Mouse (Mus musculus) cerebellum, postnatal 36 days (tissue): ENCODE results near the gene Aff3.
A peak's percentile ranks its signal among the peaks of the same experiment; 100 is the strongest.

ENCODE experiments used
- DNase-seq, 2 experiments: peaks; one replicate each; pipeline ENCODE4 v3.0.0; 2021 to 2022; ENCODE audit warnings: mixed read lengths in 2 of 2

Aff3 gene

DNA sequence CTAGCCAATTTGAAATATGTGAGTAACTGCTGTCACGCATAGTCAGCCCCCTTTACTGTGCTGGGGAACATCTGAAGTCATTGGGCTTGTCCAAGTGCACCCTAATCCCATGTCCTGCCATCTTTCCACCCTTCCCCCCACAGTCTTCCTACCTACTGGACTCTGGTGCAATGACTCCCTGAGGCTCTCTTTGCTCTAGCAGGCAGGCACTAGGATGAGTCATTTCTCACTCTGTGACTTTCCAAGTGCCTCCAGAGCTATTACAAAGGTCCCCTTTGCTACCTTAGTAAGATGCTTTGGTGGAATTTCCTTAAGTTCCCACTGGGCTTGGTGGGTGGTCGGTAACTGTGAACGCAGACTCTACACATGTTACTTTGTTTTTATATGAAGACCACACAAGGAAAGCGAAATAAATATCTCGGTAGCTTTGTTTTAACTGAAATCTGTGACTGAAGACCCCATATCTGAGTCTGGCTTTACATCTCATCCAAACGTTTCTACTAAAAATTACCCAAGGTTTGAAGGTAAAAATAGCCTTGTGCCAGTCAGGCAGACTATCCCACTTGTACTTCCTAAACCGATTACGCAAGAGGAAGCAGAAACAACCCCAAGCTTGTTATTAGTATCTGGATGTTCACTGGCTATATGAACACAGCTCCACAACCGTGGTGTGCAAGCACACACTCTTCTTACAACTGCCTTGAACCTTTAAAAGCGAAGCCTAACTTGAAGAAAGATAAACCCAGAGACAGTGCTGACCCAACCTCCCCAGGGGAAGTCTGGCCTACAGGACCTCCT lies 405.0 kb downstream of the Aff3 start:
- DNase-seq = no peak

DNA sequence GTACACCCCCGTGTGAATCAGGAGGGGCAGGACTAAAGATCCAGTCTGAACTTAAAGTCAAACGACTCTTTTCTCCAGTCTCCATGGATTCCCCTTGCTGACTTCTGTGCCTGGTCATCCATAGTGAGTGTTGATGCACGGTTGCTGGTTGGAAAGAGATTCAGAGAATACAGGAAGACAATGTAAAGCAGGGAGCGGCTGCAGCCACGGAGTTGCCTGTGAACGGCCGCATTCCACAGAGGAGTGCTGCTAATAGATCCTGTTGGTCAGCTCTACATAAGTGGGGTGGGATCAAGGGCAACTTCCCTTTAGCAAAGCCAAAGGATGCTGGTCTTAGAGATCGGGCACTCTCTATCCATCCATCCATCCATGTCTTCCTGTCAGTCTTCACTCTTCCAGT lies 410.3 kb downstream of the Aff3 start:
- DNase-seq = no peak

DNA sequence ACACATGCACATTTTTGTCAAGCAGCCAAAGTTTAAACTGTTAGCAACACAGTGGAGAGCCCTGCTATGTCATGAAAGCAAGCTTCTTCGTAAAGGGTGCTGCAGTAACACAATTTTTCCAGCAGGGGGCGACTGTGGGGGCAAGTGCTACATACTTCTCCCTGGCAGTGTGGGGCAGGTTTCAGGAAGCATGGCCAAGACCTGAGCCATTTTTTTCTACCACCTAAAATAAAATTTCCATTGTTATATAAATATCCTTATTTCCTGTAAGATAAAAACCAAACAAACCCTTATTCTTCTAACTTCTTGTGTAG lies 412.0 kb downstream of the Aff3 start:
- peak; percentile 15 to 32 for DNase-seq

DNA sequence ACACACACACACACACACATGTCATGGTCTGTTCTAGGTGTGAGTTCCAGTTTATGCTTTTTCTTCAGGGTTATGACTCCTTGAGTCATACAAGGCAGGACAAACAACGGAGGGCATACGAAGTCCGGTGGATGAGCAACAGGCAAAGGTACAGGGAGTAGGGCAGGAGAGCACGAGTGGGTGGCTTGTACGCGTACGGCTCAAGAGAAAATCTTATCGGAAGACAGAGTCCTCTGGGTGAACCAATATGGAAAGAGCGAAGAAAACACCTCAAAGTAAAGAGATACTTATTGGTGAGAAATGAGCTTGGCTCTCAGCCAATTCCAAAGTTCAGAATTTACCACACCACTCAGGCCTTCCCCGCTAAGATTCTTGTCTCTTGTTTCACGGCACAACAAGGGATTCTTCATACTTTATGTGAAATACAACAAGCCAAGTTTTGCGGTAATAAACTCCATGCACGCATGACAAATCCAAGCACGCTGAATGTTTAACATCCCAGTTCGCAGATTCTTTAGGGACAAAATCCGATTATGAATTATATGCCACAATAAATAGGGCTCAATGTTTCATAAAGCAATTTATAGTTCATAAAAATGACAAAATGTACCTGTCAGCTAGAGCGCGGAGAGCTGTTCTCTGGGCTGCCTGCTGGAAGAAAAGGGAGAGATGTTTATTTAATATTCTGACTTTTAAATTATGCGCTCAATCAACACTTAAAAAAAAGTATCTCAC lies 412.6 kb downstream of the Aff3 start:
- no peak for DNase-seq

DNA sequence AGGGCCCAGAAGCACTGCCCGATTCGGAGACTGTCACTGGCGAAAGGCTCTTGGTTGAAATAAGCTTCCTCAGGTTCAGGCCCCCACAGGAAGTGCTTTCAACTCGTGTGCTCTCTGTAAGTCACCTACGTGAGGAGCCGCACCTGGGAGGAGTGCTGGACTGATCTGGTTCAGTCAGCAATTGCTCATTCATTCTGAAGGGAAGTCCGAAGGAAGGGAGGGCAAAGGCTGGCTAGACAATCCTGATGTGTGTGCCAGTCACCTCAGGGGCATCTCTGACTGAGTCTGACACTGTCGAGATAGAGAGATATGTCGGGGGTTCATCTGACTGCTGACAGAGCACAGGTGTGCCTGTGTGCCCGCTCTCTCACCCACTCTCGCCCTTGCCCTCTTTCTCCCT lies 413.3 kb downstream of the Aff3 start:
- no peak for DNase-seq

DNA sequence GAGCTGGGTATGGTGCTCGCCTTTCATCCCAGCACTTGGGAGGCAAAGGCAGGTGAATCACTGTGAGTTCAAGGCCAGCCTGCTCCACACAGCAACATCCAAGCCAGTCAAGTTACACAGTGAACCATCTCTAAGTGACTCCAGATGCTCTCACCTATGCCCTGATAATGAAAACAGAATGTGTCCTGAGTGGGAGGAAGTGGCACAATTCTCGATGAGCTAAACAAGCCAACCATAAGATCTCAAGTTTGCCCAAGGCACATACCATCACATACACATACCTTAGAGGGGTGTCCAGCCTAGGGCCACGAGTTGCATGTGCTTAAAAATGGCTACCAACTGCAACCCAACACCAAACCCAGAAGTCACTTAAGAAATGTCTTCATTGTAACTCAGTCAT lies 414.5 kb downstream of the Aff3 start:
- no peak for DNase-seq

DNA sequence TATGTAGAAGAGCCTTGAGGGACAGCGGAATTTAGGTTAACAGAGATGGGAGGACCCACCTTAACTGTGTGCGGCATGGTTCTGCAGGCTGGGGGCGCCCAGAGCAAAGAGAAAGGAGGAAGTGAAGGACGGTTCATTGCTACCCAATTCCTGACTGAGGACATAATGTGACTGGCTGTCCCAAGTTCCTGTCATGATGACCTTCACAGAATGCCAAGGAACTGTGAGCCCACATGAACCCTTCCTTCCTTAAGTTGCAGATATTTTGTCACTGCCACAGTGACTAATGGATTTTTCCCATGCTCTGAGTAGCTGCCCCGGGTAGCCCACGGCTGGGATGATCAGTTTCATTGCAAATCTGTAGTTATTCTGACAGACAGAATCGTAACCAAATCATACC lies 415.2 kb downstream of the Aff3 start:
- DNase-seq = no peak

DNA sequence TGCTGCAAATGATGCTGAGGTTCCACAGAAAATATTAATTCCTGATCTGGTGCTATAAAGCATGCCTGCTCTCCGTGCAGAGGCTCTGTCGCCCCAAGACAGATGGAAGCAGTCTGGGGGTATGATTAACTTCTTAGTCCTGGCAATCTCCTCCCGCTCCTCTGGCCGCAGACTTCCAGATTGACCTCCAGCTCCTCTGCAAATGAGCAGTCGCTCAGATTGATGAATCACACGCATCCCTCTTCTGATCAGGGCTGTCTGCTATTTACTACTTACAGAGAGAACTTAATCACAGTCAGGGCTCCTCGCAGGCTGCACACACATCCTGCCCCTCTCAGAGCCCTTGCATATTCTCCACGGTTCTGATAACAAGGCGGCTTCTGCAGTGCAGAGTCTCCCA lies 416.7 kb downstream of the Aff3 start:
- no peak for DNase-seq

DNA sequence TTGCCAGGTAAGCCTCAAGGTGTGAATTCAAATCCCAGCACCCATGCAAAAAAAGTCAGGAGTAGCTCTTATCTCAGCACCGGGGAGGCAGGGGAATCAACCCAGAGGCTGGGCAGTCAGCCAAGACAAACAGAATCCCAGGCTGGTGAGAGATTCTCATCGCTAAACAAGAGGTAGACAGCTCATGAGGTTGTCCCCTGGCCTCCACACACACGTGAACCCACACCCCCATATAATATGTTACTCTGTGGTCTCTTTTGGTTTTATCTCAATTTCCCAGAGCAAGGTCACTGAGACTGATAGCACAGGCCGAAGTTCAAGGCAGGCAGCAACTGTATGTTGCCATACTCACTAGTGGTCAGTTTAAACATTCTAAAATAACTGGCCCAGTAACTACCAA lies 422.2 kb downstream of the Aff3 start:
- no peak for DNase-seq

DNA sequence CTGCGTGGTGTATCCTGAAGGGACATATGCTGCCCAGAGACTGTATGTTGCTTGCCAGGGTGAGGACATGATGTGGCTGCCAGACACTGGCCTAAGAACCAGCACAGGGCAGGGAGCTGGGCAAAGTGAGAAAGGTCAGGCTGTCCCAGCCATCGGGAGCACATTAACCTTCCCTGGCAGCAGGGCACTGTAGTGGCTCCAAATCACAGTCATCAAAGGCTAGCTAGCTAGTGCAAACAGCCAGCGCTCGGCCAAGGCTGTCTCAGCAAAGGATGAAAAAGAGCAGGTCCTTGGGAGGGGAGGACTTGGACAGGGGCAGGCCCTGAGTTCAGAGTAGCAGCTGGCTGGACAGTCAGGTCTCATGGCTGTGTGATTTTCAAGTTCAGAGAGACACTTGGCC lies 423.0 kb downstream of the Aff3 start:
- DNase-seq = no peak

DNA sequence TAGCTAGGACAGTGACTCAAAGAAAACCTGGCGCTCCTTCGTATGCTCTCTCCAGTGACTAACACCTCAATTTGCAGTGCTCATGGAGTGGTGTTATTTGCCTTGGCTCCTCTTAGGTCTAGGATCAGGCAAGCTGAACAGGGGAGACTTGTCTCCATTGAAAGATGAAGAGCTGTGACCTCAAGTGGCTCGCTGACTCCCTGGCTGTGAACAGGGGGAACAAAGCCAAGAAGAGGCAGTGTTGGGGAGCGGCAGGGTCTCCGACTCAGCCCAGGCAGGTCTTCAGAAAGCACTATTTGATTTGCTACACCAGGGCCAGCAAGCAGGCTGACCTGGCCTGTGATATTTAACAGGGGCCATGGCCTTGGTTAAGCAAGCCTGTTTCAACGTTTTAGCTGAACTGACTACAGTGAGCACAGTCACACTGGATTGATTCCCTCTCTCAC lies 423.5 kb downstream of the Aff3 start:
- DNase-seq = no peak

DNA sequence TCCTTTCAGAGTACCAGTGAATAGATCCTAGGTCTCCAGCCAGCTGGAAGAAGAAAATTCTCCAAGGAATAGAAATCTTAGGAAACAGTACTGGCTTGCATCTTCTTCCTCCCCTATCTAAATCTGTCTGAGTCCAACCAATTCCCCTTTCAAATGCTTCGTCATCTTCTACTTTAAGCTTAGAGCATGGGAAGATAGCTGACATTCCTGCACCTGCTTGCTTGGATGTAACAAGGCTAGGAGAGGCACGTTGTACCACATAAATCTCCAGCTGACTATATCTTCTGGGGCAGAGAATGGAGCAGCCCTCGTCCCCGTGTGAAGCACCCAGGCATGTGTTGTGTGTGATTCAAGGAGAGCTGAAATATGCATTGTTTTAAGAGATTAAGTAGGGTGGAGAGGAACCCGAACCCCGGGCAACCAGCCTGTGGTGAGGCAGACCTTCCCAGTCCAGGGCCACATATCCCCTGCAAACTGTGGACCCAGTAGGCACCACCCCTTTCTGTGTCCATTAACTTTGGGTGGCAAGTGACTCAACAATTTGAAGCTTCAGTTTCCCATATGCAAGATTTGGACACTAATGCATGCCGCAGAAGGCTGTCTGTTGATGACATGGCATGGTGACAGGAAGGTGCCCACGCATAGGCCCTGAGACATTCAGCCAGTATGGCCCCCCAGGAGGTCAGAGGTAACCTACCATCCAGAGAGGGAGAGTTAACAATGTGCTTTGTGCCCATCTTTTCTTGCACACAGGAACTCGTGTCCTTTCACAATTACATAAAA lies 424.1 kb downstream of the Aff3 start:
- DNase-seq = no peak

DNA sequence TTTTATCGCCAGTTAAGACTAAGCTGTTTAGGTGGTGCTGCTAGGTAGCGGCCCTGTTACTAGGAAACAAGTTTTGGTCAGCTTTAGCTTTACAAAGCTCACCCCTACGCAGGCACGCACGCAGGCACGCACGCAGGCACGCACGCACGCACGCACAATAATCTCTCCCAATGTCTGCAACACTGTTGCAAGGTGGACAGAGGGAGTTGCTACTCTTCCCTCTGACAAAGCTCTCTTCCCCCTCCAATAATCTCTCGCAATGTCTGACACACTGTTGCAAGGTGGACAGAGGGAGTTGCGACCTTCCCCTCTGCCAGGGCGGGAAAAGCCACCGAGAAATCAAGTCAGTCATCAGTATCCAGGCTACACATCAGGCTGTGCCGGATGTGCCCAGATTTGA lies 425.2 kb downstream of the Aff3 start:
- no peak for DNase-seq

DNA sequence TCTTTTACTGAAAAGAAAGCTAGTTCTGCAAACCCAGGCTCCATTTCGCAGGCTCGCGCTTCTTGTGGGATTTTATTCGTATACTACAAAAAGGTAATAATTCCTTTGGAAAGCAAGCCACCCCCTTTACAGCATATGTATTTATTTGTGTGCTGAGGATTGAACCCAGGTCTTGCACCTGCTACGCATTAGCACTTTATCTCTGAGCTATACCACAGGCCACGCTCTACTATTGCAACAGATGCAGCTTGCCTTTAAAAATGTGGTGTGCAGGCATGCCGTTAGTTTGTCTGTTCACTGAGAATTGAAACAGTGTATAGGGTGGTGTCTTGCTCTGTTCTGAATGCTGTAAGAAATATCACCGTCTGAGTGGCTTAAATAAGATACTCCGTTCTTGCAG lies 426.9 kb downstream of the Aff3 start:
- DNase-seq = no peak

DNA sequence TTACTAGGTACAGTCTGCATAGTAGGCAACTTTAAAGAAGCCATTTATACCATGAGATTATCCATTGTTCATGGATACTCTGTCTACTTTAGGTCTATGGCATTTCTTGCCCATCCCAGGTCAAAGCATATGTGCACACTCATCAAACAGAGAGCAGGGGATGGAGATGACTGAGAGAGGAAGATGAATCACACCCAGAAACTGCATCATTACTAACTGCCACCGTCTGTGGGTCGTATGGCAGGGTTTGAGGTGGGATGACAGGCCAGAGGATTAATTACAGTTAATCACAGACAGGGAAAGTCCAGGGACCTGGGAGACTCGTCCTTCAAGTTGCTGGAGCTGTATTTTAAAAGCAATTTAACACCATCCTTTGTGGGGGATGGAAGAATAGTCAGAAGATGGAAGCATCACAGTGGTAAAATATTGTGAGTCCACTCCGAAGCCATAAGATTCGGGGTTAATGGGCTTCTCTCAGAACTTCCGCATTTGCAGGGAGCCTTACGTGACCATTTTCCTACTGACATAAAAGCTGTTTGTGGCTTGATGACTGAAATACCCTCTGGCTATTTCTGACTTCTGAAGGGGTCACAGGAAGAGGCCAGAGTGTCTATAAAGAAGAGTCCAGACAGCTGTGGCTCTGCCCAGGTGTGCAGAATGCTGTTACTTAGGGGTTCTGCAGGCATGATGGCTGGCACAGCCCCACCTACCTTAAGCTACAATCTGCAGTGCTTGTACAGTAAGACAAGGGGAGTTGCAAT lies 427.5 kb downstream of the Aff3 start:
- no peak for DNase-seq

DNA sequence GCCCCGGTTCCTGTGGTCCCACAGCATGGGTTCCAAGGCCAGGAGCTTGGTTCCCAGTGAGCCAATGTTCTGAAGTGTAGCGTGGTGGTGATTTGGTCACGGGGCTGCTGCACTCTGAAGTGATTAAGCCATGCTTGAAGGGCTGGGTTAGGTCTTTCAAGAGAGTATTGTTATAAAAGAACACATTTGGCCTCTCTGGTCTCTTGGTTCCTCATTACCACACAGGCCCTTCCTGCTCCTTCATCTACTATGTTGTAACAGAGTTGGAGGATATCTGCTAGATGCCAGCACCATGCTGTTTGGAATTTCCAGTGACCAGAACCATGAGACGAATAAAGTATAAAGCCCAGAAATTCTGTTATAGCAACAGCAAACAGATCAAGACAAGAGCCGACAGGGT lies 431.6 kb downstream of the Aff3 start:
- no peak for DNase-seq

DNA sequence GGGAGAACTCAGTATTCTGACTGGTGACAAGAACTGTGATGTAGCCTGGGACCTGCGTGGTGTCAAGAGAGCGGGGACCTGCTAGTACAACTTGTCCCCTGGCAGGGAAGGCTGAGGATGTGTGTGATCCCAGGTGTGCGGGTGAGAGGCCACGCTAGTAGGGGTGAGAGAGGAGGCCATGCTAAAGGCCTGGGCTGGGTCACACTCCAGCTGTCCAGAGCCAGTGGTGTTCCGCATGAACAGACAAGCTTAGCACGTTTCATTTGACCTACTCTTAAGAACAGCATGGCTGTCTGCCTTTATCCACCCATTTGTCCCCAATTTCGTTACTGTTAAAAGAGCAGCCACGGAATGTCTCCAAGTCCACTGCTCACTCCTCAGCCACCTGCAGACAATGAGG lies 434.7 kb downstream of the Aff3 start:
- DNase-seq = no peak

DNA sequence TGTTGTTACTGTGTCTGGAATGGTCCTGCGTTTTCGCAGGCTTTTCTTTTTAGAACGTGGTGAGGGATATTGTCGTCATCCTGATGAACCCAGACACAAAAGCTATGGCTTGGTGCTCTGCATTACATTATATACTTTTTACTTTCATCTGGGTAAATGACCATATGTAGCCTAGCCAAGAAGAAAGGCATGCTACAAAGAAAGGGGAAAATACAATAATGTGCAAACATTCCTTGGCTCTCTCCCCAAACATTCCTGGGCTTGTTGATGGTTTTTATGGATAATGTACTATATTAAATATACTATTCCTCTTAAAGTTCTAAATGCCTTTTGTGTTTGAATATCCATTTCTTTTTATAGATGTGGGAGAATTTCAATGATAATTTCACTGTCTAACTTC lies 435.9 kb downstream of the Aff3 start:
- no peak for DNase-seq

DNA sequence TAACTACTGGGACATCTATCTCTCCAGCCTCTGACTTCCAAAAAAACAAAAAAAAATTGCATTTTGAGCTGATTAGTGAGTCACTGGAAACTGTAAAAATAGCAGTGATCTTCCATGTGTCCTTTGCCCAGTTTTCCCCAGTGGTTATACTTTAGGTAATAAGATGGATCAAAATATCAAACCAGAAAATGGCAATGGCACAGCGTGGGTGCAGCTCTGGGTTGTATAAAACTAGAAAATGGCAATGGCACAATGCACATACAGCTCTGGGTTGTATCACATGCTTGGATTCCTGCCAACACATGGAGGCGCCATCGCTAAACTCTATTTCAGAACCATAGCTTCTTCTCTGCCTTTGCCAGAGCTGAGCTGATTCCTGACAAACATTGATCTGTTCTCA lies 439.6 kb downstream of the Aff3 start:
- DNase-seq = no peak

DNA sequence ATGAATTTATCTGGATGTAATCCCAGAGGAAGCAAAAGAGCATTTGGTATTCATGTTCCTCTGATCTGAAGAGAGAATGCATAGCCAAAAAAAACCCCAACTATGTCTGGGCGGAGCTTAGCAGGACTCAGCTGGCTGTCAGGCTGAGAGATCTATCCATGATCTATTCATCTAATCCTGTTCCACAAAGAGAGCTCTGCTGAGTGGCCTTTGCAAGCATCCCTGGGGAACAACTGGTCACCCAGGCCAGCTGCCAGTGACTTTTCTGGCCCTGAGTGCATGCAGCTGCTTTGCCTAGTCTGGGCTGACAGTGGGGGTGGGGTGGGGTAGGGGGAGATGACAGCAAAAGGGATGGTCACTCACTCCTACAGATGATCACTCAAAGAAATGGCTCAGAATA lies 442.6 kb downstream of the Aff3 start:
- no peak for DNase-seq

DNA sequence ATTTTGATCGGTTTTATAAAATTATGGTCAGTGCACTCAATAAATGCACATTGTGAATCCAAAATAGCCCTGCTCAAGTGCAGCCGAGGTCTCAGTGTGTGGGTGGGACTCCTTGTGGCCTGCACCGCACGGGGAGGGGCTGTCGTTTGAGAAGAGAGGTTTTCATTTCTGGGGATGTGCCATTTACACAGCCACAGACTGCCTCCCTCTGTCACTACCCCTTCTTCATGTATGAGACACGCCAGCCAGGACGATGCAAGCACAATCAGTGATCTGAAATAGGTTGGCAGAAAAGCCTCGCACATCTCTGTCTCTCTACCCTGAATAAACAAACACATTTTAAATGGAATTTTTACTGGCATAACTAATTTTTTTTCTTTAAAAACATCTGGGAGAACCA lies 443.3 kb downstream of the Aff3 start:
- no peak for DNase-seq

DNA sequence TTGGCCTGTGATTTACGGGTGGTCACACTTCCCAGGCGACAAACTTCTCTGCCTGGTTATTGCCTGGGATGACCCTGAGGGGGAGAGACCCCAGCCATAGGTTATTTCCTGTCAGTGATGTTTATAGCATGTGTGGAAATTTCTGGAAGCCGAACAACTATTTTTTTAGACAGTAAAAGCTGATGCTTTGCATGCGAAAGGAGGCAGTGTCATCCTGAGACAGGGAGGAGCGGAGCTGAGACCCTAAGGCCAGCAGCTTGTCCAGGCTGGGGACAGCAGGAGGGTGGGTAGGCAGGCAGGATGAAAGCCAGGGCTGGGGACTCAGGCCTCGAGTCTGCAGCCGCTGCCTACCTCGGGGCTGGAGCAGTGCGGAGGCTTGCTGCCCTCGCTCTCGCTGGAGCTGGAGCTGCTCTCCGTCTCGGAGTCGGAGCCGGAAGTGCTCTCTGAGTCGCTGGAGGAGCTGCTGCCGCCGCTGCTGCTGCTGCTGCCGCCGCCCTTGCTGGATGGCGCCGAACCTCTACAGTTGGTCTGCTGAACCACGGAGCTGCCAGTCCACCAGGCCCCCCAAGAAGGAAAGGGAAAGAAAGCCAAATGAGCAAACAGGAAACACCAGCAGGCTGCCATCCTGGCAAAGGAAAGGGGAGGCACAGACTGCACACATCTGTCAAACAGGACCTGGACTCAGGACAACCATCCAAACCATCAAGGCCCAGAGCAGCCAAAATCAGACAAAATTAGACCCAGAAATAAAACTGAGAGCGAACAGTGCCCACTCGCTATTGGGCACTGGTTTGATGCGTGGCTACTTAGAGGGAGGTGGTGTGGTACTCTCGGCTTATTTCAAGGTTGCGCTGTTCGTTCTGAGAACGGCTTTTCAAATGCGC lies 446.6 kb downstream of the Aff3 start:
- DNase-seq = peak; percentile 15 to 16
